Mouse (Mus musculus): ENCODE measurements around the gene Pdzd8.

Gene Pdzd8

DNA sequence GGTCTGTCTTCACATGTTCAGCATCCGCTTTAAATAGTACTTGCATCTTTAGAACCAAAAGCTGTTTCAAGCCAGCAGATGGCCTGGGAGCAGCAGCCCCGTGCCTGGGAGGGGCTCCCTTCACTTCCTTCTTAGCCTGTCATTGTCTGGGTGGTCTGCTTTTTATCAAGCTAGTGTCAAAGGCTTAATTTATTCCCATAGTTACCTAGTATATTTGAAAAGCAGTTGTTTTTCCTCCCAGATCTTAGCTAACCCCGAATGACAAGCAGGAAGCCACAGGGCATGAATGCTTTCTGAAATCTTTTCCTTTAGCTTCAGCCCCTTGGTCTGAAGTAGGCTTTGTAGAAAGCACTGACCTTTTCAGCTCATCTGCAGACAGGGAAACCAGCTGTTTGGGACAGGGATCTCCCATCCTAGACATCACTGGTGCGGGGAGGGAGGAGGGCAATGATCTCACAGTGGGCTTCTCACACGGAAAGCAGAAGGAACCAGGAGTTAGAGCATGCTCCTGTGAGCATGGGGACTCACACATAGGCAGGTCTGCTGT is 78.1 kb downstream of the Pdzd8 start:
- no peak for DNase-seq

GRCm38 (mm10) chr19:59265907-59266306 is 79.7 kb downstream of the Pdzd8 start:
- no peak for DNase-seq

DNA sequence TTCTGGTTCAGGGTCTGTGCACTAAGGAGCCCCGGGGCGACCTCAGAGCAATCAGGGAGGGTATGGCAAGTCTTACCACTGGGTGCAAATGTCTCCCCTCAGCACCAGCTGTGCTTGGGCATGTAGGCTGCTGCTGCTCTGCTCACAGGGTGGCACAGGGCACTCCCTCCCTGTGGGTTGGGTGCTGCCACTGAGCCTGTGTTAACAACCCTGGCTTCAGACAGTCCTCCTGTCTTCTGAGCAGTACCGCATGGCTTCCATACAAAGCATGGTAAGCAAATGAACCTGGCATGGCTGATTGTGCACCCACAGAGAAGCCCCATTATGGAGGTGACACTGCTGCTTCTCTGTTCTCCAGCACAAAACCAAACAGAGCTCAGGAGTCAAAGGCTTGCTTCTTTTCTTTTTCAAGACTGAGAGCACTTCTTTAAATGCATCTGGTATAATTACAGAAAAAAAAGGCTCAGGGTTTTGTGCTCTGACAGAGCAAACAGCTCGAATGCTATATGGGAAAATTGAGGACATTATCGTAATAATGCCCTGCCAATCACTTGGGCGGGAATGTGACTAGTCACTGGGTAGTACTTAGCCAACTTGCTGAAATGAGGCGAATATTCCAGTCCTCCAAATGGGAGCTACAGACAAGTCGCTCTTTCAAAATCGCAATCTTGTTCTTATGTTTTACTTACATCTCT is 80.6 kb downstream of the Pdzd8 start:
- DNase-seq: no peak

DNA sequence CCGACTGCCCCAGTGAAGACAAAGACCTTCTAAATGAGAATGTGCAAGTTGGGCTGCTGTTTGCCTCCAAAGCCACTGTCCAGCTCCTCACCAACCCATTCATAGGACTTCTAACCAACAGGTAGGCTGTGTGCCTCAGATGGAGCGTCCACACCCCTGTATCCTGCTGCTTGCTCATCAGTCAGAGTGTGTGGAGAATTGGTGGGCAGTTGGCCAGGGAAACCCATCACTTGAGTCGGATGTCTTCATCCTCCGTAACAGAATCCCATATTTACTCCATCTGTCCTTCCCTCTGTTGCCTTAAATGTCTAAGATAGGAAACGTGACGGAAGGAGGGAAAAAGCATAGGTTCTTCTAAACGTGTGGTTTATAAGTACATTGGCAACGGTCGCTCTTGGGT is 82.4 kb downstream of the Pdzd8 start:
- DNase-seq: no peak

DNA sequence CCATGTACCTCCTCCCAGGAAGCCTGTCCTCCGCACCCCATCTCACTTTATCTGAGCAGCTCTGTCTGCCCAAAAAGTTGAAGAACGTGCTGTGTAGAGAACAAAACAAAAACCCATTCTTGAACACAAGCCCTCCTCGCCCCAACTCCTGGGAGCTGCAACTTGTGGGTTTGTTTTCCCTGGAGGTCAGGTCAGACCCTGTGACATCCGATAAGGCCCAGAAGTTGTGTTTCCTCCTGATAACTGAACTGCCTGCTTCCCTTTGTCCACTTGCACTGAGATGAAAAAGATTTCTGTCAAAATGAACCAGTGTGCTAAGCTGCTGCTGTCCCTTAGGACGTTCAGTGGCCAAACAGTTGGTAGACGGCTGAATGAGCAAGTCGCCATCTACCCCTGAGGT is 84.0 kb downstream of the Pdzd8 start:
- no peak for DNase-seq

GRCm38 (mm10) chr19:59260718-59261442 is 84.7 kb downstream of the Pdzd8 start, which contains the start of gene Slc18a2:
Slc18a2 (plus strand) TSS chr19:59260896.
- no peak for DNase-seq

DNA sequence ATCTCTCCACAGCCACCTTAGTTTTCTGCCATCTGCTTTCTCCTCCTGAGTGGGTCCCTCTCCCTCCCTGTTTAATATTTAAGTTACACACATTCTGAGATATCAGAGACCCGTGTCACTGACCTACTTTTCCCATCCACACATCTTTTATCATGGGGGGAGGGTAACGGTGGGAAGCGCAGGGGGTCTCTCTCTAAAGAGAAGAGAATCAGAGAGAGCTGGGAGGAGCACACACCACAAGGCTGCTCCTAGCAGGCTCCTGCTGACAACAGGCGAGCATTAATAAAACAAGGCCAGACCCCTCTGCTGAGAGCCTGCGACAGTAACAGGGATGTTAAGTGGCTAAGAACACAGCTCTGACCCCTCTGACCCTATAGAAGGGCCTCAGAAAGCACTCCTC is 85.9 kb downstream of the Pdzd8 start:
- DNase-seq: no peak

GRCm38 (mm10) chr19:59252651-59253050 is 92.9 kb downstream of the Pdzd8 start:
- DNase-seq: no peak

- DNase-seq: no peak
Observed at GRCm38 (mm10) chr19:59248553-59249286, 96.9 kb downstream of the Pdzd8 start.

DNA sequence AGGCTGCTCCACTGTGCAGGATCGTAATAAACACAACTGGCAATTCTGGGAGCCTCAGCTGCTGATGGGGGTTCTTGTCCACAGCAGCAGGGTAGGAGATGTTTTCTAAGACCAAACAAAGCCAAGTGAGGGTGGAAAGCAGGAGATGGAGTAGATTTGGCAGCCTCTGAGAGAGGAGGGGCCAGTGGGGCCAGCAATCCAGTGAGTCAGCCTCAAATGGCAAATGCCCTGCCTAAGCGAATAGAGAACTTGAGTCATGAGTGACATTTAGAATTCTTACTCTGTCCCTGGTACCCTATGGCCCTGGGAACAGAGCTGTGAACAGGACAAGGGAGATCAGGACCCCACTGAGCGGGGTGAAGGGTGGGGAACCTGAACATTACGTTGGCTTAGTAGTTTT is 97.4 kb downstream of the Pdzd8 start:
- DNase-seq: no peak

Measured in kidney, adult 9 months (tissue).